Mouse (Mus musculus) spleen, adult 2 months (tissue): ENCODE results near the gene Gm16503. TPM values are rescaled to one million over a fixed set of nuclear protein-coding genes. Genes with fewer than 3 reads are reported as not detected.
"Not testable (repeated sequence)": the region's sequence is repeated elsewhere in the genome, so short reads cannot be mapped to it uniquely, and the experiment has no call there.

Source experiments
- DNase-seq, 2 experiments: peaks; one replicate each; pipeline versions ENCODE4 v3.0.0 to v3.0.0-alpha.2; 2012 to 2021; ENCODE audit warnings: low spot score in 2 of 2, low read depth in 1 of 2
- H3K27ac ChIP-seq: fragments of 200-500 bp; 2 replicates; pipeline ENCODE4 v1.5.1; 2012; ENCODE audit warnings: low read length, inconsistent platforms; ENCODE audit not compliant: insufficient read depth
- H3K27me3 ChIP-seq: fragments of 200-500 bp; 2 replicates; pipeline ENCODE4 v1.6.1; 2012; ENCODE audit warnings: mild to moderate bottlenecking, moderate library complexity, low read length, inconsistent platforms; ENCODE audit not compliant: control insufficient read depth, insufficient read depth
- H3K36me3 ChIP-seq: fragments of 200-500 bp; 2 replicates; pipeline ENCODE4 v1.6.1; 2012; ENCODE audit warnings: mild to moderate bottlenecking, low read length, inconsistent platforms; ENCODE audit not compliant: control insufficient read depth, insufficient read depth
- H3K4me1 ChIP-seq: fragments of 200-500 bp; 2 replicates; pipeline ENCODE4 v1.6.1; 2011; ENCODE audit warnings: inconsistent platforms; ENCODE audit not compliant: control insufficient read depth, insufficient read depth, insufficient read length
- H3K4me3 ChIP-seq: fragments of 200-500 bp; 2 replicates; pipeline ENCODE4 v1.5.1; 2011; ENCODE audit warnings: mild to moderate bottlenecking, inconsistent platforms; ENCODE audit not compliant: insufficient read depth, insufficient read length; ENCODE audit errors: extremely low read depth
- CTCF ChIP-seq: fragments of 200-500 bp; IDR thresholded peaks from 2 replicates; pipeline ENCODE4 v1.5.1; 2011; ENCODE audit warnings: mild to moderate bottlenecking, inconsistent platforms; ENCODE audit not compliant: insufficient read depth, insufficient read length, insufficient replicate concordance; ENCODE audit errors: extremely low read depth
- POLR2A ChIP-seq: fragments of 200-500 bp; IDR thresholded peaks from 2 replicates; pipeline ENCODE4 v1.6.1; 2011; ENCODE audit warnings: low read depth, low read length, inconsistent platforms
- WGBS: fragments of 180-500 bp; shearing (Covaris S2); methylation state at CpG from one replicate; pipeline ENCODE4 v1.1.7; 2018; 5-methylcytosine and 5-hydroxymethylcytosine counted together
- polyA plus RNA-seq: library from polyadenylated mRNA; depleted of rRNA; stranded (reverse); fragments of >200 nt; gene quantifications from 2 replicates; pipeline ENCODE4 v1.2.3, GENCODE M21; 2012

Gm16503 gene
- polyA plus RNA-seq, 1 experiment = not detected

DNA sequence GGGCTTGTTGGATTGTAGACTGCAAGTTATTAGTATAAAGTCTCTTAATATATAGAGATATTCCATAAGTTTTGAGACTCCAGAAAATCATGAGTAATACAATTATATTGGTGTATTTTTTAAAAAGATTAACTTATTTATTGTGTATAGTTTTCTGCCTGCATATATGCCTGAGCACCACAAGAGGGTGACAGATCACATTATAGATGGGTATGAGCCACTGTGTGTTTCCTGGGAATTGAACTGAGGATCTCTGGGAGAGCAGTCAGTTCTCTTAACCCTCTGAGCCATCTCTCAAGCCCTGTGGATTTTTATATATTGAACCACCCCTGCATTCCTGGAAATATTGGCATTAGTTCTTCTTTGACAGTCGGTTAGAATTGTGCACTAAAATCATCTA lies 9.7 kb upstream of the Gm16503 start:
- no peak for TF ChIP-seq CTCF

DNA sequence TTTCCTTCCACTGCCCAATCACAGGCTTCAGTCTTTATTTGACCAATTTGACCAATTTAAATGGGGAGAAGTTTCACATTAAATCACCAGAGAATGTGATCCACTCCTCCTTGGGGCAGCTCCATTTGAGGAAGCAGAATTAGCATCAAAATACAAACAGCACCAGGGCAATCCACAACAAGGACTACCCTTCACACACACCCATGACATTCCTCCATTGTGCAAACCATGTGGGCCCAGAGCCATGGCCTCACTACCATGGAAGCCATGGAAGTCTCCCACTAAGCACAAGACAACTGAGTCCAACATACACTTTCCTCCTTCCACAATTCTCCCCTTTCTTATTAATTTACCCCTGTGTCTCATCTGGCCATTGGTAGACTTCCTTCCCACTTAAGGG lies 4.1 kb upstream of the Gm16503 start:
- H3K27ac ChIP-seq, DNase-seq, H3K36me3 ChIP-seq, H3K4me1 ChIP-seq, H3K4me3 ChIP-seq, H3K27me3 ChIP-seq: not testable (repeated sequence)

More for the DNA sequence above, 9.7 kb upstream of the Gm16503 start:
- Histone ChIP-seq H3K27me3 (no peaks in the 10 kb centered on the region), H3K36me3 (no peaks in the 10 kb centered on the region), H3K4me3 (no peak overlapping the region), H3K4me1 (no peaks in the 10 kb centered on the region), H3K27ac (no peak overlapping the region)
- DNase-seq = no peak
- WGBS = 89% methylated on average over 1 of the region's 1 CpGs

DNA sequence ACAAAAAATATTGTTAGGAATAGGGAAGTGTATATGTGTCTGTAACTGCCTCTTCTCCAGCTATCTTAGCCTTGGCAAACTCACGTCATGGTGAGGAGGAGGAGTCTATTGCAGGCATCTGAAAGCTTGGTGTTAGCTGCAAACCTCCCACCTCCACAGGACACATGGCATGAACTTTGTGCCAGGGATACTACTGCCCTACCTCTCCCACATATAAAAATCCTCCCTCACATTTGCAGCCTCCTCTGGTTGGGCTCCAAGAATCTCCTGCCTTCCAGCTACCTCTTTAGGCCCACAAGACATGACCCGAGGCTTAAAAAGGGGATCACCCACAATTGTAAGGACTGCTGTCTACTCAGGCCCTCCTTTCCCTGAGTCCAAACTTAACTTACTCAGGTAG lies 2.3 kb upstream of the Gm16503 start:
- H3K27ac ChIP-seq = no peak overlapping the region
- no peak for DNase-seq
- no peaks in the 10 kb centered on the region for H3K27me3 ChIP-seq
- H3K4me1 ChIP-seq = no peaks in the 10 kb centered on the region
- no peaks in the 10 kb centered on the region for H3K36me3 ChIP-seq
- TF ChIP-seq POLR2A (no peak), CTCF (no peak)
- WGBS = 82% methylated on average over 2 of the region's 2 CpGs
- no peak overlapping the region for H3K4me3 ChIP-seq

DNA sequence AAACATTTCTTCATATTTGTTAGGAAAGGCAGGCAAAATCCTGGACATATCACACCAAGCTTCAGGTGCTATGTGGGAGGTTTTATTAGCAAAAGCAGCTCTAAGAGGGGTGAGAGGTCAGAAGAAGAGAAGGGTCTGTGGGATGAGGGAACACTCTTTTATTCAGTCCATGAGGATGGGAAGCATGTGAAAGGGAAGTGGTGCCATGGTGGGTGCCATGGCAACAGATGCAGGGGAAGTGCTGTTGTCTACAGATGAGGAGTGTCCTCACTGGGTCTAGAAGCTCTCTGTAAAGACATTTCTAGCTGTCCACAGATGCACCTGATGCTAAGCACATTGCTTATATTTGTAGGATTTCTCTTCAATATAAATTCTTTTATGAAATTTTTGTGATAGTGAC lies 1.1 kb downstream of the Gm16503 start:
- Histone ChIP-seq H3K4me1 (no peaks in the 10 kb centered on the region), H3K27me3 (no peaks in the 10 kb centered on the region), H3K36me3 (no peaks in the 10 kb centered on the region), H3K4me3 (no peak overlapping the region), H3K27ac (no peak overlapping the region)
- TF ChIP-seq CTCF = no peak
- TF ChIP-seq POLR2A = no peak
- no peak for DNase-seq

DNA sequence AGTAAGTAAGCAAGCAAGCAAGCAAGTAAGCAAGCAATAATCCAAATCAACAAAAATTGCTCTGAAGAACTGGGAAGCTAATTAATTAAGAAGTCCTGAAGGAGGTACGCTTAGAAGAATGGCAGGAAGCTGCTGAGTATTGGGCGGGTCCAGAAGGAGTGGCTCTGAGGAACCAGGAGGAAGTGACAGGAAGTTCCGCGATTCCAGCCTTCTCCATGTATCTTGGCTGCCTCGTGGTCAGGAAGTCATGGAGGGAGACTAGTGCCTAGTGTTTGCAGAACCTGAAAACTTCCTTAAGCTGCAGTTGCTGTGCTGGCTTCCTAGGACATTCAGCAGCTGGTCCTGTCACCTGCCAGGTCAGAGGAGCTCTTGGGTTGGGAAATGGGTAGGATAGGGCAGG lies 13.1 kb downstream of the Gm16503 start, which contains the start of gene Zfp985:
Zfp985 (plus strand) TSS at position 207 of the 400 bp plus-strand sequence.
- not testable (repeated sequence) for H3K4me3 ChIP-seq, DNase-seq, H3K27me3 ChIP-seq, H3K4me1 ChIP-seq, H3K36me3 ChIP-seq, H3K27ac ChIP-seq
- 62% methylated on average over 5 of the region's 5 CpGs for WGBS

DNA sequence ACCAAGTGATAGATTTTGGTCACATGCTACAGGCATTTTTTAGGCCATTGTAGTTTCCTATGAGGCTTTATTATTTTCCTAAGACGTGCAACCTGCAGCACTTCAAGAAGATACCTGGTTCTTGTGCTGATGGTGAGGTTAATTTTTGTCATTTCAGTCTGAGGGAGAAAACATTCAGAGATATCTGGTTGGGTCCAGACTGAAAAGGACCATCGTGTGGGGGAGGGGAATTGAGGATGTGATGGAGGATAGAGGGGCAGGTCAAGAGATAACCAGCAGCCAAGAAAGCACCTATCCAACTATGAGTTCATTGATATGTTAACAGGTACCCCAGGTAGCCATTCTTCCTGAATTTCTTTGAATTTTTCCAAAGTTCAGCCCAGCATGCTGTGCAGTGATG lies 14.3 kb downstream of the Gm16503 start:
- 74% methylated on average over 2 of the region's 2 CpGs for WGBS
- DNase-seq, H3K4me3 ChIP-seq, H3K27me3 ChIP-seq, H3K27ac ChIP-seq, H3K36me3 ChIP-seq, H3K4me1 ChIP-seq: not testable (repeated sequence)

DNA sequence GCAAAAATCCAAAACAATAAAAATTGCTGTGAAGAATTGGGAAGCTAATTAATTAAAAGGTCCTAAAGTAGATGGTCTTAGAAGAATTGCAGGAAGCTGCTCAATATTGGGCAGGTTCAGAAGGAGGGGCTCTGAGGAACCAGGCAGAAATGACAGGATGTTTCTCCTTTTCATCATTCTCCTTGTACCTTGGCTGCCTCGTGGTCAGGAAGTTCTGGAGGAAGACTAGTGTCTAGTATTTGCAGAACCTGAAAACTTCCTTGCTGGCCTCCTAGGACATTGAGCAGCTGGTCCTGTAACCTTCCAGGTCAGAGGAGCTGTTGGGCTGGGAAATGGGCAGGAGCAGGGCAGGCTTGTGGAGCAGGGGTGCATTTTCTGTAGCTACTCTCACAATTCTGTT lies 16.9 kb downstream of the Gm16503 start:
- not testable (repeated sequence) for H3K4me3 ChIP-seq, DNase-seq, H3K36me3 ChIP-seq, H3K4me1 ChIP-seq, H3K27me3 ChIP-seq, H3K27ac ChIP-seq
- 11% methylated on average over 1 of the region's 1 CpGs for WGBS

DNA sequence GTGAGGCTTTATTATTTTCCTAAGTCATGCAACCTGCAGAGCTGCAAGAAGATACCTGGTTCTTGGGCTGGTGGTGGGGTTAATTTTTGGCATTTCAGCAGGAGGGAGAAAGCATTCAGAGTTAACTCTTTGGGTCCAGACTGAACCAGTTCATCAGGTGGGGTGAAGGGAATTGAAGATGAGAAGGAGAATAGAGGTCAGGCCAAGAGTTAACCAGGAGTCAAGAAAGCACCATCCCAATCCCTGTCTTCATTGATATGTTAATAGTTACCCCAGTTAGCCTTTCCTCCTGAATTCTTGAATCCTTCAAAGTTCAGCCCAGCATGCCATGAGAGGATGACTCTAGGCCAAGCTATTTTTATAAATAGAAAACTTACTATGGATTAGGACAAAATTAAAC lies 18.0 kb downstream of the Gm16503 start:
- DNase-seq, H3K4me3 ChIP-seq, H3K27ac ChIP-seq, H3K36me3 ChIP-seq, H3K4me1 ChIP-seq, H3K27me3 ChIP-seq: not testable (repeated sequence)

DNA sequence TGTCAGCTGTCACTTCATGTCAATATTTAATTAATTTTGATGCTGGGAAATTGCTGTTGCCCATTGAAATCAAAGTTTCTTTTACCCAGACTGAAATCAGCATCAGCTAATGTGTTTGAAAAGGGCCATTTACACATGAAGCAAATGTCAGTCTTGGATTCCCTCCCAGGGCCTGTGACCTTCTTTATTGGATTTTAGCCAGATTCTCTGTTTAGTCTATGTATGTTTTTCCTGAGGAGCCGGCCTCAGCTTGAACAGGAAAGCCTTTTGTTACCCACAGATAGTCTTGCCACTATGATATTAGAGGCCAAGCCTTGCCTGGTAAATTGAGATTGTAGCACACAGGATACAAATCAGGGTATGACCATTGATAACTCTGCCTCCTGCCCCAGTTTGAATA lies 19.1 kb downstream of the Gm16503 start:
- WGBS = 35% methylated on average over 1 of the region's 1 CpGs
- H3K4me1 ChIP-seq, H3K27me3 ChIP-seq, H3K4me3 ChIP-seq, H3K27ac ChIP-seq, H3K36me3 ChIP-seq, DNase-seq: not testable (repeated sequence)
